ENCODE assay signal across 8 mouse cellular contexts in the genomic region with DNA sequence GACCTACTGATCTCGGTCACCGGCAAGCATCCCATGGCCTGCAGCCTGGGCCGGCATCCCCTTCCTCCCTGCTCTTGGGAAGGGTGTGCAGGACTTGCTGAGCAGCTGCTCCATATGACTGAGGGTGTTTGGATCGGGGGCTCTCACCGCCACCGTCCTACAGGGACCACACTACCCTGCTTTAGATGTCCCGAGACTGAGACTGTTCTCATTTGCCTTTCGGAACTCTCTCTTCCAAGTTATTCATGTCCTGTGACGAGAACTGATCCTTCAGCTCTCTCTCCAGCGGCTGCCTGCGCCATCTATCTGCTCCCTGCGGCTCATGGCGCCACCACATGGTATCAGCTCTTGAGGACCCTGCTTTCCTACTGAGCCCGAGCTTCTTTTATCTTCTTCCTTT. TPM values are rescaled to one million over a fixed set of nuclear protein-coding genes. Genes with fewer than 3 reads are reported as not detected.
DNase-seq lines count a peak whose midpoint lies in the region; ATAC-seq and TF ChIP-seq lines count a peak whose summit lies in the region.

No protein-coding gene starts in this region.

- H3K9me3 ChIP-seq in hindbrain, embryonic 11.5 days (ENCODE audit: control insufficient read depth, low read length): no peaks in the 10 kb centered on the region

- H3K9ac ChIP-seq in hindbrain, embryonic 11.5 days (ENCODE audit: low read depth, low read length): 0 out of 2 replicates have a peak overlapping the region, but pooled peaks have one; percentile 23

- 14% methylated on average over 14 of the region's 14 CpGs for WGBS in hindbrain, embryonic 11.5 days
- 14% methylated on average over 14 of the region's 14 CpGs for WGBS in lung, adult 2 months

- H3K4me2 ChIP-seq in hindbrain, embryonic 11.5 days (replicated peaks; ENCODE audit: low read depth, low read length): peak overlapping the region; percentile 43

- no peak for ATAC-seq in hindbrain, embryonic 11.5 days (ENCODE audit: low FRiP score)
- no peak for ATAC-seq in CD4-positive, CD25-positive, alpha-beta regulatory T cell, adult 4 months

- no peak for TF ChIP-seq POLR2A in lung, adult 2 months (IDR thresholded peaks at IDR 0.05; ENCODE audit: borderline replicate concordance, extremely low read depth, low read depth, low read length)

- peak; percentile 59 for DNase-seq in R1 (ENCODE audit: low read depth, low spot score)
- peak; percentile 61 to 70 for DNase-seq in cerebellum, postnatal 10 days
- peak; percentile 57 for DNase-seq in frontal cortex, postnatal 25 days (ENCODE audit: low spot score in 2 of 2)
- peak; percentile 58 for DNase-seq in hindbrain, embryonic 11.5 days (ENCODE audit: low spot score)
- peak; percentile 42 for DNase-seq in layer of hippocampus, adult 9-10 months (ENCODE audit: low spot score)
- DNase-seq in lung, adult 2 months: peak; percentile 21
- DNase-seq in right cerebral cortex, adult 18-20 months: peak; percentile 84

- no peaks in the 10 kb centered on the region for H3K27me3 ChIP-seq in hindbrain, embryonic 11.5 days (ENCODE audit: control insufficient read depth, insufficient read depth, low read length)

- H3K4me1 ChIP-seq in hindbrain, embryonic 11.5 days (replicated peaks; ENCODE audit: control insufficient read depth, insufficient read depth, low read length): no peaks in the 10 kb centered on the region
- H3K4me1 ChIP-seq in lung, adult 2 months (ENCODE audit: control insufficient read depth, insufficient read depth, low read length): no peaks in the 10 kb centered on the region

- no peak overlapping the region for H3K27ac ChIP-seq in hindbrain, embryonic 11.5 days (ENCODE audit: low read depth, low read length)

- H3K36me3 ChIP-seq in hindbrain, embryonic 11.5 days (ENCODE audit: control insufficient read depth, insufficient read depth, low read length): no peaks in the 10 kb centered on the region

- TF ChIP-seq CTCF in lung, adult 2 months (IDR thresholded peaks at IDR 0.05; ENCODE audit: insufficient read depth, low read length): peak; percentile 75

- H3K4me3 ChIP-seq in hindbrain, embryonic 11.5 days (ENCODE audit: low read depth, low read length): 0 out of 2 replicates have a peak overlapping the region, but pooled peaks have one; percentile 14
- peak overlapping the region; percentile 4 for H3K4me3 ChIP-seq in lung, adult 2 months (replicated peaks; ENCODE audit: extremely low read depth, low read depth, low read length)

RNA-seq across cellular contexts. Expression of a gene that starts 33.0 kb away (rescaled TPM):
- 51.1 and 68.0 TPM in 2 replicates for polyA plus RNA-seq in hindbrain, embryonic 11.5 days (2014; fragmentation: Nextera tagmentation; extraction: Ambion mirVana)
- 2.9 and 5.1 TPM in 2 replicates for polyA plus RNA-seq in lung, adult 2 months (2012; rRNA removed)
- not detected for polyA plus RNA-seq in CD4-positive, CD25-positive, alpha-beta regulatory T cell, adult 4 months (2017; shearing (Covaris generic))

Comparison
In these comparisons a context has a peak if more than half of its experiments do, and no peak if none do; other contexts are left out.
1. DNase-seq: peak in every context shown above with its lines; median percentile 84 in right cerebral cortex, adult 18-20 months; 66 in cerebellum, postnatal 10 days; 59 in R1; 58 in hindbrain, embryonic 11.5 days; 57 in frontal cortex, postnatal 25 days; 42 in layer of hippocampus, adult 9-10 months; 21 in lung, adult 2 months.